Mouse (Mus musculus): ENCODE data around the gene Mtus2.

DNA sequence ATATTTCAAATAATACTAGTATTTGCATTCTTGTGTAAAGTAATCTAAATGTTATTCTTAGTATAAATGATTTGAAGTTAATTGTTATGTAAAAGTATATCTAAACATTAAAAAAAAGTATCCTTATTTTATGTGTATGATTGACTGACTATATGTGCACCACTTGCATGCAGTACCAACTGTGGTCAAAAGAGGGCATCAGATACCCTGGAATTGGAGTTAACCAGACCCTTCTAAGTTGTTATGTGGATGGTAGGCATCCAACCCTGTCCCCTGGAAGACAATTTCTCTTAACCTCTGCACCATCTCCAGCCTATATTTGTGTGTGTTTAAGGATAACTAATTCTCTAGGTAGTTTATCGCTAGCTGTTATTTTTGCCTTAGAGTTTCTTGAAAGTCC lies 126.4 kb downstream of the Mtus2 start:
- TF ChIP-seq POLR2A (IDR thresholded peaks at IDR 0.05; ENCODE audit: extremely low read depth, insufficient read depth, low read length) (no peak), CTCF (IDR thresholded peaks at IDR 0.05; ENCODE audit: extremely low read depth, insufficient read depth, low read length) (no peak)

Measured in cortical plate, adult 2 months (tissue).